Mouse (Mus musculus) CD4-positive helper T cell, adult 2 months (primary cell): Measurements from ENCODE around the gene Fam240a.
A peak's percentile ranks its signal among the peaks of the same experiment; 100 is the strongest.

Experiments used
- DNase-seq: peaks from one replicate; pipeline ENCODE4 v3.0.0-alpha.2; 2012; ENCODE audit warnings: low read depth, missing footprints, low spot score

Gene Fam240a

GRCm38 (mm10) chr9:110893429-110893828, 23.2 kb downstream of the Fam240a start:
- no peak for DNase-seq

- no peak for DNase-seq
Measured at GRCm38 (mm10) chr9:110892552-110892951, 24.1 kb downstream of the Fam240a start.

- peak; percentile 48 for DNase-seq
Measured at GRCm38 (mm10) chr9:110891077-110891828, 25.4 kb downstream of the Fam240a start.

- DNase-seq: no peak
Measured at GRCm38 (mm10) chr9:110890026-110890783, 26.5 kb downstream of the Fam240a start.

- DNase-seq: no peak
Measured at GRCm38 (mm10) chr9:110888935-110889334, 27.7 kb downstream of the Fam240a start.

- peak; percentile 63 for DNase-seq
Measured at GRCm38 (mm10) chr9:110887388-110888303, 29.0 kb downstream of the Fam240a start.

GRCm38 (mm10) chr9:110881953-110882352, 34.7 kb downstream of the Fam240a start:
- DNase-seq: no peak

- DNase-seq: no peak
Measured at GRCm38 (mm10) chr9:110880772-110881171, 35.9 kb downstream of the Fam240a start.

- DNase-seq: peak; percentile 92
Measured at GRCm38 (mm10) chr9:110879998-110880561, 36.6 kb downstream of the Fam240a start, which contains the start of gene Tmie. Gene Tmie (minus strand): TSS chr9:110880113.

- no peak for DNase-seq
Measured at GRCm38 (mm10) chr9:110879191-110879920, 37.3 kb downstream of the Fam240a start, which contains the start of gene Als2cl. Gene Als2cl (plus strand): TSS chr9:110879870.

- DNase-seq: no peak
Measured at GRCm38 (mm10) chr9:110877888-110878287, 38.8 kb downstream of the Fam240a start.

- no peak for DNase-seq
Measured at GRCm38 (mm10) chr9:110877353-110877752, 39.3 kb downstream of the Fam240a start.

GRCm38 (mm10) chr9:110875288-110875695, 41.4 kb downstream of the Fam240a start:
- no peak for DNase-seq

GRCm38 (mm10) chr9:110874660-110875191, 41.9 kb downstream of the Fam240a start:
- DNase-seq: no peak

- no peak for DNase-seq
Measured at GRCm38 (mm10) chr9:110873681-110874659, 42.7 kb downstream of the Fam240a start.

- DNase-seq: peak; percentile 70
Measured at GRCm38 (mm10) chr9:110871030-110871429, 45.6 kb downstream of the Fam240a start.
